Mouse (Mus musculus) testis, adult 2 months (tissue): ENCODE measurements around the gene Nectin3.

ENCODE experiments used
- CTCF ChIP-seq: fragments of 200-500 bp; IDR thresholded peaks from 2 replicates; pipeline ENCODE4 v1.5.1; 2012; ENCODE audit warnings: low read depth, mild to moderate bottlenecking, inconsistent platforms, low read length, moderate library complexity; ENCODE audit not compliant: control insufficient read depth, insufficient read depth, insufficient replicate concordance
- POLR2A ChIP-seq: fragments of 200-500 bp; IDR thresholded peaks from 2 replicates; pipeline ENCODE4 v1.6.1; 2012; ENCODE audit warnings: low read depth, mild to moderate bottlenecking, inconsistent platforms, low read length, moderate library complexity; ENCODE audit not compliant: control insufficient read depth

GRCm38 (mm10) chr16:46449013-46449412, 49.3 kb downstream of the Nectin3 start:
- TF ChIP-seq CTCF = no peak
- TF ChIP-seq POLR2A = no peak
